Mouse (Mus musculus): ENCODE data around the gene Gm17359. TPM values are rescaled to one million over a fixed set of nuclear protein-coding genes. Genes with fewer than 3 reads are reported as not detected.

The Gm17359 gene
- total RNA-seq, 4 experiments from 2014 or later: not detected

DNA sequence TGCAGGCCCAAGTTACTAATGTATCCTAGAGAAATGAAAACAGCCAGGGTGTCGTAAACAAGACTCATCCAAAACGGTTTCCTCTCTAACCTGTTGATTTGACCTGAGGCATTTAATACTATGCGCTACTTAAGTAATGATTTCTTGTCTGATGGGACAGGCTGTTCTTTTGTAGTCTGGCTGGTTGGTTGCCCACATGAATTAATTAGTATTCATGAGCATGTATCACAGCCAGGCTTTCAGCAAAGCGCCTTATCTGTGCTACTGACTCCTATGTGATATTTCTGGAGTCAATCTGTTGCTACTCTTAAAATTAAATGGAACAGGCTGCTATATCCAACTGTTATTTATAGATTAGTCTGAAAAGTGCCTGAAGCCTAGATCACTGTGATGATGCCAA, 138.4 kb downstream of the Gm17359 start:
- DNase-seq (ENCODE audit: low spot score in 2 of 2): peak in 1 of 2 experiments; percentile 63

- no peak for DNase-seq (ENCODE audit: low spot score in 2 of 2)
These were observed 139.5 kb downstream of the Gm17359 start for GRCm38 (mm10) chr3:79475980-79476379.

DNA sequence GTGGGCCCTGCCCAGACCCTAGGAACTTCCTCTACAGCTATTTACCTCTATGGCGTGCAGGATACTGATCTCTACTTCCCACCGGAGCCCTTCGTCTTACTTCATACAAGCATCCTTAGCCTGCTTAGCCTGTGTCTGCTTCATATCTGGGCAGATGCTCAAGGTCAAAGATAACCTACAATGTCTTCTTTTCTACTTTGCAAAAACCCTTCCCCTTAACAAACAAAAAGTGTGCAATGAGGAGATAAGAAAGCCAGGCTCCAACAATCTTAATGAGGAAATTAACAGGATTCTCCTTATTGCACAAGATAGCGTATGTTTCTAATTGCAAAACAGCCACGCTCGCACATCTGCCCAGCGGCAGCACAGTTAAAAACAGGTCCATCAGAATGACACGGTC, 141.9 kb downstream of the Gm17359 start:
- no peak for DNase-seq (ENCODE audit: low spot score in 2 of 2)

DNA sequence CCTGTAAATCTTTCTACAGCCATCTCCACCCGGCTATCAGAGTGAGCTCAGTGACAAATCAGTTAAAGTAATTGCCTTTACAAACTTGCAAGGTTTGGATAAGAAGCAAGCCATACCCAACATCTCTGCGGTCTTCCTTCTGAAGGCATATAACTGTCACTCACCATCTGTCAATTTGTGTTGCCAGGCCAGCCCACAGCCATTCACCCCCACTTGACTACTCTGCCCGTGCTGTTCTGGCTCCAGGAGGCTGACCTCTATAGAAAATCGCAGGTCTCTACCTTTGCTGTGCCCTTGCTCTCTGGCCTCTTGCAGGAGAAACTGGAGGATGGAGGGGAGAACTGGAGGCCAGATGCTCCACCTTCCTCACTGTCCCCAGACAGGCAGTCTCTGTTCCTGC, 142.4 kb downstream of the Gm17359 start:
- DNase-seq (ENCODE audit: low spot score in 2 of 2): no peak

DNA sequence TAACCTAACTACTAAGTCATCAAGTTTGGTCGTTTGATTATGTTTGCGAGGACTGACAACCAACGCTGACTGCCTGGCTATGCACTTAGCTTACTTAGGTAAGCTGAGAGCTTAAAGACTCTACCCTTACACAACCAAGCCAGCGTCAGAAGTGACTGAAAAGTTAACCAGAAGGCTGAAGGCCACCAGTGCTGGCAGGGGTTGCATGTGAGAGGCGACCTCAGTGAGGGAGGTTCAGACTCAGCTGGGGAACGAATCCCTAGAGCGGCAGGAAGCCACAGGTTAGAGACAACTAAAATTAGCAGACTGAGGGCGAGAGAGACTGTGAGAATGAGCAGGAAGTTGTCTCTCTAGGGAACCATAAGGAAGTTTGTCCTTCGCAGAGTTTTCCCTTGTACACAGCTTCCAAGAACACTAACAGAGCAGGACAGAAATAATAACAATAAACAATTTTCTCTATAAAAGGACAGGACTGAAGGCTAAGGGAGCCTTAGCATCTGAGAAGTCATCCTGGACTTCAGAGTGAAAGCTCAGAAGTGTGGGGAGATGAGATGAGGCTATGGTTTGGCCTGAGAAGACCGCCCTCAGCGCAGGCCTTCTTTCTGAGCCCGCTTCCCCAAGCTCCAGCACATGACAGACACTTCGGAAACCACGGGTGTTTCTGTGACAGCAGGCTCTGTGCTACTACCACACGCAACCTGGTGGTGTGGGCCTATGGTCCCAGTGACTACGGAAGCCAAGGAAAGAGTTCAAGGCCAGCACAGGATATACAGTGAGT, 148.0 kb downstream of the Gm17359 start:
- no peak for DNase-seq (ENCODE audit: low spot score in 2 of 2)

- DNase-seq (ENCODE audit: low spot score in 2 of 2): no peak
These were observed 151.6 kb downstream of the Gm17359 start for GRCm38 (mm10) chr3:79488025-79488424.

DNA sequence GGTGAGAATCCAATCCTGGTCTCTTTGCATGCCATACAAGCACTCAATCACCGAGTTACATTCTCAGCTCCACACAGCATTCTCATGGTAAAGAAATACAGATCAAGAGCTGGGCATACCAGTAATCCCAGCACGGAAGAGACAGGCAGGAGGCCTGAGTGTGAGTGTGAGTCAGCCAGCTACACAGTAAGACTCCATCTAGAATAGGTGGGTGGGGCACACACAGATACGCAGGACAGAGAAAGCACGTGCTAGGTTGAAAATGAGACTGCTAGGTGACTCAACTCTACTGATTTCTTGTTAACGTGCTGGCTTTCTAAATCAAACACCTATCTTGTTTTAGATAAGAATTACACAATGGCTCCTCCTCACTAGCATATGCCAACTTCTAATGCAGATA, 153.6 kb downstream of the Gm17359 start:
- DNase-seq (ENCODE audit: low spot score in 2 of 2): no peak

GRCm38 (mm10) chr3:79491614-79492013, 155.2 kb downstream of the Gm17359 start:
- no peak for DNase-seq (ENCODE audit: low spot score in 2 of 2)

DNA sequence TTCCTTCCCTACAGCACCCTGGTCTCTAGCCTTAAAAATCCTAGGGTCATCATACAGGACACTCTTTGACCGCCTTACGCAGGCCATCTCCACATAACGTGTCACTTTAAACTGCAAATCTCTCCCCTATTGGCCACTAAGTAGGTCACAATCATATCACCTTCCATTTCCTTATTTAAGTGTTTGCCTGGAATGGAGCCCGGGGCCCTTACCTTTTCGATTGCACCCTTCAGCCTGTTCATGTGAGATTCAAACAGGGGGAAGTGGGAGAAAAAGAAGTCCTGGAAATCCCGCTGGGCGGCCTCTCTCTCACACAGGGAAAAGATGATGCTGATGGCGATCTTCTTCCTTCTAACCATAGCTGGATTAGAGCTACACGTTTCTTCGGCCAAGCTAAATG, 156.6 kb downstream of the Gm17359 start:
- no peak for DNase-seq (ENCODE audit: low spot score in 2 of 2)

DNA sequence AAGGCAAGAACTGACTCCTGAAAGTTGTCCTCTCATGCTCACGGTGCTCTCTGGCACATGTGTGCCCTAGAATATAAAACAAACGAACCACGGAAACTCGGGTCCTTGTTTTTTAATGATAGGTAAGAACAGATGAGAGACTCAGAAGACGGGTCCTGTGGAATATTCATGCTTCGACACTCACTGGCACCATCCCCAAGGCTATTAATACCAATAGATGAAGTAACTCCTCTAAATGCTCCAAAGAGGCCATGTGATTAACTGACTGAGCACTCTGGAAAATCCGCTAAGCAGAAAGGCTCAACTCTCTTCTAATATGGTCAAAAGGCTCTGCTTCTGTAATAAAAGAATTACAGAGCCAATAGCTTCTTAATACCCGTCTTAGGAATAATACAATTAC, 157.6 kb downstream of the Gm17359 start:
- no peak for DNase-seq (ENCODE audit: low spot score in 2 of 2)

- DNase-seq (ENCODE audit: low spot score in 2 of 2): no peak
These were observed 158.7 kb downstream of the Gm17359 start for GRCm38 (mm10) chr3:79495151-79495550.

GRCm38 (mm10) chr3:79496668-79497067, 160.2 kb downstream of the Gm17359 start:
- DNase-seq (ENCODE audit: low spot score in 2 of 2): no peak

DNA sequence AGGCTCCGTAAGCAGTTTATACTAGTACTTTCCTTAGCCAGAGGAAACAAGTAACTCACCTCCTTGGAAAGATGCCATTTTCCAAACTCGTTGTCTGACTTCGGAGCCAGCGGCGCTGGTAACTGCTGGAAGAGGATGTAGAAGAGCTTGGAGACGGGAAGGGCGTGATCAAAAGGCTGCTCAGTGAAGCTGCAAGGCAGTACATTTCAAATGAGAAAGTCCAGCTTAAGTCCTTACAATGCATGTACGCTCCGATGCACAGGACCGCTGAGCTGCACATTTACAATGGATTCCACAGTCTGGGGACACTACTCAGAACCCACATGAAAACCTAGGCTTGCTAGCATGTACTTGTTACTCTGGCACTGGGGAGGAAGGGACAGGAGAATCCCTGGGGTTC, 163.8 kb downstream of the Gm17359 start:
- no peak for DNase-seq (ENCODE audit: low spot score in 2 of 2)

GRCm38 (mm10) chr3:79501166-79501728, 164.8 kb downstream of the Gm17359 start:
- no peak for DNase-seq (ENCODE audit: low spot score in 2 of 2)

Other genes with a start within 250 kb of the Gm17359 start
- 100 to 1,000 TPM; 110 to 130 (median 124) TPM for gene Rapgef2, start 50.1 kb upstream of the Gm17359 start, total RNA-seq (2022)
- 10 to 100 TPM; 18.4 to 25.9 (median 21.7) TPM for gene Fnip2, start 231.1 kb downstream of the Gm17359 start, total RNA-seq (2022)